Mouse (Mus musculus) right cerebral cortex, postnatal 36 days (tissue): ENCODE measurements around the gene Ugt2b35.
"Not testable (repeated sequence)": the region's sequence is repeated elsewhere in the genome, so short reads cannot be mapped to it uniquely, and the experiment has no call there.

Experiments
- DNase-seq, 2 experiments: peaks; one replicate each; pipeline ENCODE4 v3.0.0; 2022; ENCODE audit warnings: low spot score in 2 of 2, mixed read lengths in 1 of 2

Ugt2b35 gene

GRCm38 (mm10) chr5:87000395-87001073 lies at the start of gene Ugt2b35:
Gene Ugt2b35, plus strand, starts transcription at chr5:87000860.
- DNase-seq: no peak

- DNase-seq: no peak
Observed at GRCm38 (mm10) chr5:86960504-86960903, 40.2 kb upstream of the Ugt2b35 start.

DNA sequence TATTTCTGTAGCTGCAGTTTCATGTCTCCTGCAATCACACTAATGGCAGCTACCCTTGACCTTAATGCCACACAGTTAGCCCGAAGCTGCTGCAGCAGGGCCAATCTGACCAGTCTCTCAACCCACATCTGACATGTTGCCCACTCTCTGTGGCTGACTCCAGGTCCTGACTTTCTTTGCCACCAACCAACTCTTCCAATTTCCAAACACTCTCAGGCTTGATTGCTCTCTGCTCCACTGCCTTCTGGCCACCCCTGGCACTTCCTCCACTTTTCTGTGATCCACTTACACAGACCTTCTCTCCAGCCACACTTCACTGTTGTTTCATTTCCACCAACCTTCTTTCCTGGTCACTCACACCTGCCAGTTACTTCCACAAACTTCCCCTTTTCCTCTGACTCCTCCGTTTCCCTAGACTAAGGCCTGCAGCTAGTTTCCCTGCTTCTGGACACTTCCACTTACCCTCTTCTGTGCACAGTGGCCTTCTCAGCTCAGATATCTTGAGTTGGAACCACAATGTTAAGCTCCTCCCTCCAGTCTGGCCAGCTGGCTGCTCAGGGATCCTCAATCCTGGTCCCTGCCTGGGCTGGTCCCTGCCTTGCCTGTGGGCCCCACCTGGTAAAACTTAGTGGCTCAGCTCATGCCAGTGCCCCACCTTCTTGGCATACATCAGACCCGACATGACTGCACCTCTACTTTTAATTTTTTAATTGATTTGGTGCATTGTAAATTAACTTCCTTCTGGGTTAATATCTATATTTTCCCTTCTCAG lies 38.9 kb upstream of the Ugt2b35 start:
- DNase-seq: no peak

DNA sequence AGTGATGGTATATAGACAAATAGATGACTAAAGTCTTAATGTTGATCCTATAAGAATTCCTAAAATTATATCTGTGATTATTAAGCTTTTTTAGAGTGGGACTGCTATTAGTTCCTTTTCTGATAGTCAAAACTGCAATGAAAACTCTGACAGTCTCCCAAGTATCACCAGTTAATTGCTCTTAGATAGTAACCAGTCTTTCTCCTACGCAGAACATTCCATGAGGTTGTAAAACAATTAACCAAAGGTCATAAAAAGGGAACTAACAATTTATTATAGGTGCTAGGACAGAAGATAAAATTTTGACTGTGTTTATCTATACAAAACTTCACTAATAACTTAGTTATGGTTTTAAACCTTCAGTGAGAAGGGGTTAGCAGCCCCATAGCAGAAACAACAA lies 37.8 kb upstream of the Ugt2b35 start:
- DNase-seq: not testable (repeated sequence)

GRCm38 (mm10) chr5:86967271-86967670 lies 33.4 kb upstream of the Ugt2b35 start:
- DNase-seq: not testable (repeated sequence)

DNA sequence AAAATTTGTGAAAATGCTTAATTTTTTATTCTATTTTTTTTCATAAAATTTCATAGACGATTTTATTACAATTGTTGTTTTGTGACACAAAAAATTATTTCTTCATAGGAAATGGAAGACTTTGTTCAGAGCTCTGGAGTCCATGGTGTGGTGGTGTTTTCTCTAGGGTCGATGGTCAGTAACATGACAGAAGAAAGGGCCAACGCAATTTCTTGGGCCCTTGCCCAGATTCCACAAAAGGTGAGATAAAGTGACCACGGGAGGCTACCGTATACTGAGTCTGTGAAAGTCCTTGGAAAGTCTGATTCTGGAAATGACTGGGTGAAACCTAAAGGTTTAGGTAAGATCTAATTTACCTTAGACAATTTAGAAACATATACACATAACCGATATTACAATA lies 4.1 kb downstream of the Ugt2b35 start:
- DNase-seq: no peak

- no peak for DNase-seq
Observed at GRCm38 (mm10) chr5:87015477-87015876, 14.8 kb downstream of the Ugt2b35 start.

- no peak for DNase-seq
Observed at GRCm38 (mm10) chr5:87027359-87027758, 26.7 kb downstream of the Ugt2b35 start.

GRCm38 (mm10) chr5:87030624-87031023 lies 30.0 kb downstream of the Ugt2b35 start:
- no peak for DNase-seq
